ENCODE assay signal across 15 mouse cellular contexts in the genomic region with DNA sequence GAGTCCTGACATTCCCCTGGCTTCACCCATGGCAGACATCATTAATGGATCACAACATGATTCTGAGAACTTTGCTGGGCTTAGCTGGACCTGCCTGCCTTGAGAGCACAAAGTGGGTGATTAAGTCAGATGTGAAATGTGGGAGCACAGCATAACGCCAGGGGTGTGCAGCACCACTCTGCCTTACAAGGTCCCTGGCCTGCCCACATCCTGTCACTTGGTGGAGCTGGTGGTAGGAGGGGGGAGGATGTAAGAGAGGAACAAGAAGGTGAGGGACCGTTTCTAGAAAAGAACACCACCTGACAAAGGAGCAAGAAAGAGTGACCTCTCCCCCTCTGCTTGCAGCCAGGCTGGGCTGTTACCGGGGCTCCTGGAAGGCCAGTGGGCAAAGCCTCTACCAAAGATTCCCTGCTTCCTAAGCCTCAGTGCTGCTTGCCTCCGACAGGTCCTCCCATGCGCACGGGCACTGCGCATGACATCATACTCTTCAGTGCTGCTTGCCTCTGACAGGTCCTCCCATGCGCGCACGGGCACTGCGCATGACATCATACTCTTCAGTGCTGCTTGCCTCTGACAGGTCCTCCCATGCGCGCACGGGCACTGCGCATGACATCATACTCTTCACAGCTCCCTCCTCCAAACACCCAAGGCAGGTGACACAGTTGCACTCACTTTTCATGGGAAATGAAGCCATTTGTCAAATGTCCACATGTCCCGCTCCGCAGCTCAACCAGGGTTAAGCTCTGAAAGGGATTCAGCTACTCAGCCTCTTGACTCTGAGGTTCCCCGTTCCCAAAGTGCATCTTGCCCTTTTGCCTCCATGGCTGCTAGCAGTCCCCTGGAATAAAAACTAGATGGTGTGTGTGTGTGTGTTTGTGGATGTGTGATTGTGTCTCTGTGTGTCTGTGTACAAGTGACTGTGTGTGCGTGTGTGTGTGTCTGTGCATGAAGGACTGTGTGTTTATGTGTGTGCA.
DNase-seq lines count a peak whose midpoint lies in the region; ATAC-seq and TF ChIP-seq lines count a peak whose summit lies in the region.
"Had no signal": no experiment of that assay in that cellular context is flagged by ENCODE, and none has a peak within 500 bp of the region (broad histone marks: within the 10 kb centered on the region; RNA-seq: fewer than 3 reads in every experiment).

No protein-coding gene starts in this region.

- no peak for TF ChIP-seq EP300 in lung, postnatal 0 days (IDR thresholded peaks at IDR 0.05)

- 30% methylated on average over 19 of the region's 19 CpGs for WGBS in lung, embryonic 14.5 days
- WGBS in lung, postnatal 0 days = 37% methylated on average over 19 of the region's 19 CpGs
- 35% methylated on average over 19 of the region's 19 CpGs for WGBS in hindbrain, embryonic 10.5 days
- WGBS in midbrain, embryonic 14.5 days = 20% methylated on average over 19 of the region's 19 CpGs

- H3K4me3 ChIP-seq in lung, embryonic 14.5 days (ENCODE audit: low read depth, low read length) = no peak overlapping the region
- H3K4me3 ChIP-seq in lung, postnatal 0 days (ENCODE audit: low read depth, low read length) = no peak overlapping the region
- H3K4me3 ChIP-seq in hindbrain, embryonic 10.5 days = peak overlapping the region; percentile 31
- no peak overlapping the region for H3K4me3 ChIP-seq in midbrain, embryonic 14.5 days (replicated peaks; ENCODE audit: low read depth, low read length)
- H3K4me3 ChIP-seq: embryonic facial prominence, embryonic 12.5 days; heart, embryonic 13.5 days; intestine, embryonic 15.5 days; layer of hippocampus, adult 2 months; liver, embryonic 15.5 days had no signal

- peaks cover 12% of the 10 kb centered on the region; the same call in 1 of the 2 replicates for H3K9me3 ChIP-seq in lung, embryonic 14.5 days (ENCODE audit: low read depth, low read length)
- 0 out of 2 replicates have a peak, but pooled peaks cover 3% of the 10 kb centered on the region for H3K9me3 ChIP-seq in lung, postnatal 0 days (ENCODE audit: low read length)
- peaks cover 21% of the 10 kb centered on the region for H3K9me3 ChIP-seq in hindbrain, embryonic 10.5 days
- H3K9me3 ChIP-seq in midbrain, embryonic 14.5 days (ENCODE audit: control insufficient read depth, low read length) = peaks cover 11% of the 10 kb centered on the region; the same call in 1 of the 2 replicates
- H3K9me3 ChIP-seq: intestine, embryonic 15.5 days; liver, embryonic 15.5 days had no signal

- H3K4me1 ChIP-seq in lung, embryonic 14.5 days (ENCODE audit: insufficient read depth) = 0 out of 2 replicates have a peak, but pooled peaks cover 3% of the 10 kb centered on the region
- no peaks in the 10 kb centered on the region for H3K4me1 ChIP-seq in lung, postnatal 0 days (ENCODE audit: insufficient read depth, low read depth, low read length)
- peaks cover 42% of the 10 kb centered on the region for H3K4me1 ChIP-seq in hindbrain, embryonic 10.5 days (replicated peaks)
- H3K4me1 ChIP-seq in midbrain, embryonic 14.5 days (ENCODE audit: control insufficient read depth, insufficient read depth, low read length) = peaks cover 17% of the 10 kb centered on the region; the same call in 1 of the 2 replicates
- H3K4me1 ChIP-seq: intestine, embryonic 15.5 days; liver, embryonic 15.5 days had no signal

- DNase-seq in lung, embryonic 14.5 days = no peak
- no peak for DNase-seq in lung, postnatal 0 days (ENCODE audit: low spot score)
- DNase-seq in hindbrain, embryonic 10.5 days (ENCODE audit: low spot score) = peak; percentile 25
- DNase-seq in midbrain, embryonic 14.5 days = peak; percentile 52
- no peak for DNase-seq in heart, postnatal 36 days
- DNase-seq in gastrocnemius, postnatal 4 days (ENCODE audit: low spot score in 2 of 2) = no peak
- DNase-seq in B cell, adult 2 months = no peak
- no peak for DNase-seq in gastrocnemius, adult 18-20 months (ENCODE audit: low spot score)
- DNase-seq: adrenal gland, postnatal 25 days; cerebellum, adult 18-20 months had no signal

- intact Hi-C loops in heart, postnatal 36 days (cut with DNase I) = no loop called here

- no peak for TF ChIP-seq CTCF in lung, embryonic 14.5 days (IDR thresholded peaks at IDR 0.05; ENCODE audit: low read depth)
- TF ChIP-seq CTCF in lung, postnatal 0 days (IDR thresholded peaks at IDR 0.05) = no peak

- no peak overlapping the region for H3K4me2 ChIP-seq in lung, embryonic 14.5 days
- no peak overlapping the region for H3K4me2 ChIP-seq in lung, postnatal 0 days (replicated peaks; ENCODE audit: low read depth, low read length)
- no peak overlapping the region; the same call in 1 of the 2 replicates for H3K4me2 ChIP-seq in midbrain, embryonic 14.5 days (ENCODE audit: low read length)
- H3K4me2 ChIP-seq: embryonic facial prominence, embryonic 12.5 days; heart, embryonic 13.5 days; intestine, embryonic 15.5 days; liver, embryonic 15.5 days had no signal

- ATAC-seq in lung, embryonic 14.5 days (ENCODE audit: insufficient read depth) = peak; percentile 52; the same call in 1 of the 2 replicates
- ATAC-seq in lung, postnatal 0 days = no peak
- peak; percentile 60; the same call in 1 of the 2 replicates for ATAC-seq in midbrain, embryonic 14.5 days (ENCODE audit: low FRiP score, low TSS enrichment)
- ATAC-seq: intestine, embryonic 15.5 days had no signal

- H3K27ac ChIP-seq in lung, embryonic 14.5 days (ENCODE audit: low read depth) = no peak overlapping the region
- no peak overlapping the region for H3K27ac ChIP-seq in lung, postnatal 0 days (ENCODE audit: low read length)
- H3K27ac ChIP-seq in hindbrain, embryonic 10.5 days = peak overlapping the region; percentile 91
- H3K27ac ChIP-seq in midbrain, embryonic 14.5 days (replicated peaks; ENCODE audit: low read depth, low read length) = peak overlapping the region; percentile 87
- H3K27ac ChIP-seq: embryonic facial prominence, embryonic 12.5 days; heart, embryonic 13.5 days; intestine, embryonic 15.5 days; layer of hippocampus, adult 2 months; liver, embryonic 15.5 days had no signal

- no peak overlapping the region for H3K9ac ChIP-seq in lung, embryonic 14.5 days
- H3K9ac ChIP-seq in lung, postnatal 0 days (replicated peaks; ENCODE audit: low read depth) = no peak overlapping the region
- no peak overlapping the region for H3K9ac ChIP-seq in midbrain, embryonic 14.5 days (replicated peaks; ENCODE audit: low read length)
- H3K9ac ChIP-seq: embryonic facial prominence, embryonic 12.5 days; intestine, embryonic 15.5 days; liver, embryonic 15.5 days had no signal

- no peaks in the 10 kb centered on the region for H3K36me3 ChIP-seq in lung, embryonic 14.5 days (ENCODE audit: insufficient read depth)
- H3K36me3 ChIP-seq in lung, postnatal 0 days (ENCODE audit: insufficient read depth, low read length) = no peaks in the 10 kb centered on the region
- H3K36me3 ChIP-seq in hindbrain, embryonic 10.5 days = no peaks in the 10 kb centered on the region
- no peaks in the 10 kb centered on the region for H3K36me3 ChIP-seq in midbrain, embryonic 14.5 days (ENCODE audit: control insufficient read depth, insufficient read depth, low read length)
- H3K36me3 ChIP-seq: embryonic facial prominence, embryonic 12.5 days; heart, embryonic 13.5 days; intestine, embryonic 15.5 days; liver, embryonic 15.5 days had no signal

- H3K27me3 ChIP-seq in lung, embryonic 14.5 days (ENCODE audit: insufficient read depth, low read length) = peaks cover 33% of the 10 kb centered on the region; the same call in 1 of the 2 replicates
- H3K27me3 ChIP-seq in lung, postnatal 0 days (replicated peaks; ENCODE audit: insufficient read depth, low read length) = 0 out of 2 replicates have a peak, but pooled peaks cover under 1% of the 10 kb centered on the region
- peaks cover 78% of the 10 kb centered on the region for H3K27me3 ChIP-seq in hindbrain, embryonic 10.5 days (ENCODE audit: insufficient read depth, poor library complexity, severe bottlenecking)
- H3K27me3 ChIP-seq in midbrain, embryonic 14.5 days (ENCODE audit: control insufficient read depth, insufficient read depth, low read length) = peaks cover 8% of the 10 kb centered on the region; the same call in 1 of the 2 replicates

Comparison
In these comparisons a context has a peak if more than half of its experiments do, and no peak if none do; other contexts are left out.
1. DNase-seq: peak in hindbrain, embryonic 10.5 days (single experiment) and midbrain, embryonic 14.5 days (single experiment); none in lung, embryonic 14.5 days (single experiment), lung, postnatal 0 days (single experiment), heart, postnatal 36 days (0 of 2), gastrocnemius, postnatal 4 days (0 of 2), B cell, adult 2 months (0 of 2) and gastrocnemius, adult 18-20 months (single experiment).
2. H3K27ac ChIP-seq: peak in hindbrain, embryonic 10.5 days (single experiment) and midbrain, embryonic 14.5 days (single experiment); none in lung, embryonic 14.5 days (single experiment) and lung, postnatal 0 days (single experiment).